Mouse (Mus musculus) intestine, postnatal 0 days (tissue): ENCODE measurements at regions not wholly inside any gene's neighbourhood (a gene's known extent, or its start where the extent isn't known, plus 50 kb on each side); places are given as distances from the start of the nearest gene placed in this dataset.

Experiments used
- ATAC-seq: fragments of 200-750 bp; cut with Nextera tagmentation; 2 replicates; pipeline ENCODE4 v1.8.0; 2017; ENCODE audit warnings: mild to moderate bottlenecking, moderate TSS enrichment, moderate library complexity
- H3K27ac ChIP-seq: fragments of 300-500 bp; sonication (generic); 2 replicates; pipeline ENCODE4 v1.5.1; 2014; ENCODE audit warnings: mild to moderate bottlenecking, low read depth, low read length, moderate library complexity
- H3K27me3 ChIP-seq: fragments of 300-500 bp; sonication (generic); replicated peaks from 2 replicates; pipeline ENCODE4 v1.6.1; 2014; ENCODE audit warnings: low read length, mixed read lengths; ENCODE audit not compliant: control insufficient read depth, insufficient read depth
- H3K36me3 ChIP-seq: fragments of 300-500 bp; sonication (generic); 2 replicates; pipeline ENCODE4 v1.6.1; 2014; ENCODE audit warnings: mild to moderate bottlenecking, moderate library complexity; ENCODE audit not compliant: control insufficient read depth, insufficient read depth
- H3K4me1 ChIP-seq: fragments of 300-500 bp; sonication (generic); replicated peaks from 2 replicates; pipeline ENCODE4 v1.6.1; 2014; ENCODE audit warnings: antibody characterized with exemption, low read length, mixed read lengths; ENCODE audit not compliant: control insufficient read depth, insufficient read depth
- H3K4me2 ChIP-seq: fragments of 300-500 bp; sonication (generic); replicated peaks from 2 replicates; pipeline ENCODE4 v1.6.1; 2014; ENCODE audit warnings: low read depth, mild to moderate bottlenecking, moderate library complexity
- H3K4me3 ChIP-seq: fragments of 300-500 bp; sonication (generic); 2 replicates; pipeline ENCODE4 v1.5.1; 2014; ENCODE audit warnings: low read depth, low read length
- H3K9ac ChIP-seq: fragments of 300-500 bp; sonication (generic); 2 replicates; pipeline ENCODE4 v1.6.1; 2014; ENCODE audit warnings: mild to moderate bottlenecking, low read depth, low read length
- H3K9me3 ChIP-seq: fragments of 300-500 bp; sonication (generic); 2 replicates; pipeline ENCODE4 v1.6.1; 2016; ENCODE audit warnings: mixed run types; ENCODE audit not compliant: control insufficient read depth
- CTCF ChIP-seq: sonication (generic); IDR thresholded peaks from 2 replicates; pipeline ENCODE4 v1.5.1; 2016; ENCODE audit warnings: low read depth, mild to moderate bottlenecking, control low read depth, antibody characterized with exemption, moderate library complexity
- WGBS: fragments of 180-500 bp; shearing (Covaris S2); extraction: QIAGEN DNeasy Blood & Tissue Kit; methylation state at CpG from one replicate; pipeline ENCODE4 v1.1.7; 2014; 5-methylcytosine and 5-hydroxymethylcytosine counted together

GRCm38 (mm10) chr4:6517626-6518025, 1721.2 kb downstream of the Car8 start:
- H3K4me2 ChIP-seq = no peak overlapping the region
- ATAC-seq = no peak
- H3K9ac ChIP-seq = no peak overlapping the region
- no peak overlapping the region for H3K4me3 ChIP-seq
- no peak for TF ChIP-seq CTCF
- no peak overlapping the region for H3K27ac ChIP-seq
- WGBS = 82% methylated on average over 1 of the region's 1 CpGs
- no peaks in the 10 kb centered on the region for H3K36me3 ChIP-seq
- no peaks in the 10 kb centered on the region for H3K9me3 ChIP-seq
- no peaks in the 10 kb centered on the region for H3K4me1 ChIP-seq
- 0 out of 2 replicates have a peak, but pooled peaks cover 3% of the 10 kb centered on the region for H3K27me3 ChIP-seq

GRCm38 (mm10) chr4:6514823-6515222, 1721.7 kb upstream of the Impad1 start:
- no peak for ATAC-seq
- WGBS = 20% methylated on average over 6 of the region's 6 CpGs
- Histone ChIP-seq H3K27ac (no peak overlapping the region), H3K4me1 (no peaks in the 10 kb centered on the region), H3K4me3 (no peak overlapping the region), H3K4me2 (no peak overlapping the region), H3K9ac (no peak overlapping the region), H3K36me3 (no peaks in the 10 kb centered on the region), H3K9me3 (no peaks in the 10 kb centered on the region), H3K27me3 (0 out of 2 replicates have a peak, but pooled peaks cover 3% of the 10 kb centered on the region)
- peak; percentile 90 for TF ChIP-seq CTCF

GRCm38 (mm10) chr4:6513635-6514034, 1720.5 kb upstream of the Impad1 start:
- no peak overlapping the region for H3K27ac ChIP-seq
- WGBS = 72% methylated on average over 3 of the region's 3 CpGs
- TF ChIP-seq CTCF = no peak
- no peaks in the 10 kb centered on the region for H3K9me3 ChIP-seq
- H3K4me3 ChIP-seq = no peak overlapping the region
- no peak overlapping the region for H3K4me2 ChIP-seq
- 0 out of 2 replicates have a peak, but pooled peaks cover 3% of the 10 kb centered on the region for H3K27me3 ChIP-seq
- H3K4me1 ChIP-seq = no peaks in the 10 kb centered on the region
- ATAC-seq = no peak
- H3K36me3 ChIP-seq = no peaks in the 10 kb centered on the region
- H3K9ac ChIP-seq = no peak overlapping the region

GRCm38 (mm10) chr4:6512749-6513364, 1719.7 kb upstream of the Impad1 start:
- H3K4me2 ChIP-seq = 0 out of 2 replicates have a peak overlapping the region, but pooled peaks have one; percentile 11
- H3K36me3 ChIP-seq = no peaks in the 10 kb centered on the region
- H3K27me3 ChIP-seq = no peaks in the 10 kb centered on the region
- no peak overlapping the region for H3K4me3 ChIP-seq
- no peak overlapping the region for H3K27ac ChIP-seq
- H3K9ac ChIP-seq = no peak overlapping the region
- peak; percentile 90 for TF ChIP-seq CTCF
- WGBS = 18% methylated on average over 12 of the region's 12 CpGs
- H3K4me1 ChIP-seq = no peaks in the 10 kb centered on the region
- no peaks in the 10 kb centered on the region for H3K9me3 ChIP-seq
- 0 out of 2 replicates have a peak, but pooled peaks have one; percentile 54 for ATAC-seq

- Histone ChIP-seq H3K4me3 (no peak overlapping the region), H3K27me3 (no peaks in the 10 kb centered on the region), H3K27ac (no peak overlapping the region), H3K9ac (no peak overlapping the region), H3K4me2 (no peak overlapping the region), H3K4me1 (no peaks in the 10 kb centered on the region), H3K36me3 (no peaks in the 10 kb centered on the region), H3K9me3 (no peaks in the 10 kb centered on the region)
- 91% methylated on average over 5 of the region's 5 CpGs for WGBS
- TF ChIP-seq CTCF = no peak
- no peak for ATAC-seq
Observed at GRCm38 (mm10) chr4:6508091-6508490, 1714.9 kb upstream of the Impad1 start.
